Mouse (Mus musculus) B cell, adult 67 days (primary cell): ENCODE data around the gene Olfr769. TPM values are rescaled to one million over a fixed set of nuclear protein-coding genes. Genes with fewer than 3 reads are reported as not detected.

Experiments used
- total RNA-seq, 2 experiments: library from RNA; stranded (reverse); gene quantifications; 4 replicates each; pipeline ENCODE4 v1.2.4; 2023

Olfr769 gene
- not detected for total RNA-seq

DNA sequence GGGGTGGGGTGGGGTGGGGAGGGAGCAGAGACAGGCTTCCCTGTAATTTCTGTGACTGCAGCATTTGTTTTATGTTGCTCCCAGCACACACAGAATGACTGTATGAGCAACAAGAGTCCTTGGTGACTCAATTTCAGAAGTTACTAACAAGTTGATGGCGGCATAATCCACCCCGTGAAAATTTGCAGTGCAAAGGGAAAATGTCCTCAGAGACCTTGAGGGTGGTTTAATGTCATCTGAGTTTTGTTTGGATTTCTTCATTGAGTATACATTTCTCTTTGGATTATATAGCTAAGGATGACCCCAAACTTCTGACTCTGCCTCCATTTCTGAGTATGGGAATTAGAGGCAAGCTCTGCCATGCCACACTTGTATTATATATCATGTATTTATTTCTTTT is at the start of gene Olfr769:
Gene Olfr769, minus strand, starts transcription at position 101 of the 400 bp plus-strand sequence.

DNA sequence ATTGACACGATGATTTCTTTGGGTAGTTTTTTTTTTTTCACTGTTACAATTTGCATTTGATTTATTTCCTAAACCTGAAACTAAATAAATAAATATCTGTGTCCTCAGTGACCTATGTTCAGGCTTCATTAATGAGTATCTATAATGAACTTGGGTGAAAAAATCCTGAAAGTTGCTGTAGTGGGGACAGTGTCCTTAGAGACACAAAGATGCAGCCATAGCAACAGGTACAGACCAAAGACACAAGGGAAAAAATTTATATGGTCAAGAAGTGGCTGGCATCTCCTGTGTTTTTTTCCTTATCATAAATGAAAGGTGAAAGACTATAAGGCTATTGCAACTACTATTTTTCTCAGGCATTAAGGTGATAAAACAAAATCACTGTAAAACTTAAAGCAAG is 47.0 kb upstream of the Olfr769 start, which contains the start of gene Olfr771:
Gene Olfr771, minus strand, starts transcription at position 101 of the 400 bp plus-strand sequence.

DNA sequence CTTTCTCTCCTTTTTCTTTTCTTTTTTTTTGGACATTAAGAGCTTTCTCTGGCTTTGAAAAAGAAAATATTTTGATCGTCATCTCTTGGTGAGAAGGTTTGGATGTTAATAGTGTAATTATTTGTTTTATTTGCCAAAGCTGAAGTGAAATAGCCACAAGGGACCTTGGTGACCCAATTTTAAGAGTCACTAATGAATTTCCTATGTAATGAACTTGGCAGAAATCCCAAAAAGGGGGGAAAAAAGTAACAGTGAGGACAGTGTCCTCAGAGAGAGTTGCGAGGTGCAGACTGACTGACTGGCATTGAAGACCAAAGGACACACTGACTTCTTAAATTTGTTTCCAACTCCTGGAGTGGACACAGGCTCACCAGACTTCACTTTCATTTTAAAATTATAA is 21.2 kb upstream of the Olfr769 start, which contains the start of gene Olfr770:
Gene Olfr770, minus strand, starts transcription at position 101 of the 400 bp plus-strand sequence.

DNA sequence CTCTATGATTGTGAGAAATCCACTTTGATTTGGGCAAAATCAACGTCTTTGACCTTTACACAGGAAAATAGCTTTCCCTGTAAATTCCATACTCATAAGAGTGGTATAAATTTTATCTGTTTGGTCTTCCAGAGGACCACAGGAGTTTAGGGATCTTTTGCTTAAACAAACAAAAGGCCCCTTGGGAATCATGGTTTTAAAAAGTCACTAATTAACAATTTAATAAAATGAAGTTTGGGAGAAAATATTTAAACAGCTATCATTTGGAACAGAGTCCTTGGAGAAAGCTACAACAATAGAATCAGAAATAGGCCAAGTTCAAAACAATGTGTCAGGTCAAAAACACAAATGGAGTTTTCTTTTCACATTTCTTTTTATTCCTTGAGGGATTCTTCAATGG is 18.4 kb downstream of the Olfr769 start, which contains the start of gene Olfr768:
Gene Olfr768, minus strand, starts transcription at position 101 of the 400 bp plus-strand sequence.

DNA sequence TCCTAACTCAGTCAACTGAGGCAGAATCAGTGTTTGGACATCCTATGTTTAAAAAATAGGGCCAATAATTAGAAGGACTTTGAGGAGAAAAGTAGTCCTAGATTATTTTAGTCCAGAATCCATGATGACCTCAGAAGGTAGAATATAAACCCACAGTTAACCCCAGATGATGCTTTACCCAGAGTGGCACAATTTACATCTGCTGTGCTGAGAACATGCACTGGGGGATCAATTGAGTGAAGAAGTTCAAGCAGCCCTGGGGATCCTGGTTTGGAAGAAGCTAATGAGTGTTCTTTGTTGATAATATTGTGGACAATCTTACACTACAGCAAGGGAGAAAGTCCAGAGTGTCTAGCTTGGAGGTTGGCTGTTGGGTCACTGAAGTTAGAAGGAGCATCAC is 34.9 kb downstream of the Olfr769 start, which contains the start of gene Olfr767:
Gene Olfr767, minus strand, starts transcription at position 101 of the 400 bp plus-strand sequence.

DNA sequence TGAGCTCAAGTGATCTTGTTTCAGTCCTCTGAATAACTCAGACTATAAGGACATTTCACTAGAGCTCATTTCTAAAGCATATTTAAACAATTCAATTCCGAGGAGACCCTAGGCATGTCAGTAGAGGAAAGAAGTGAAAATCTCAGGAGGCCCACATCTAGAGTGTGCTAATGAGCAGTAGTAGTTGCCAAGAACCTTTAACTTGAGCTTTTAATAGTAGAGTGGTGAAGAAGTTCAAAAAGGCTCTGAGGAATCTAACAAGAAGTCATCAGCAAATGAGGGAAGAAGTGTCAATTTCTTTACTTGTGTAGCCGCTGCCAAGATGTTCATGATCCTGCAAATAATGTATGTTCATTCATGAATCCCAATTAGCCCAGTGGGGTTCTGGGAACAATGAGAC is 48.8 kb downstream of the Olfr769 start, which contains the start of gene Olfr766-ps1:
Gene Olfr766-ps1, minus strand, starts transcription at position 101 of the 400 bp plus-strand sequence.

Other genes starting within 250 kb of the Olfr769 start
- gene Gdf11, start 226.1 kb downstream of the Olfr769 start, total RNA-seq = 10 to 100 TPM; 53.2 to 61.2 TPM
- 1 to 10 TPM; 1.2 to 1.7 TPM for gene Cd63, start 216.9 kb downstream of the Olfr769 start, total RNA-seq
- gene Rdh5, start 195.0 kb downstream of the Olfr769 start, total RNA-seq = 1 to 10 TPM; 6.5 to 8.2 TPM
- gene Bloc1s1, start 193.8 kb downstream of the Olfr769 start, total RNA-seq = 10 to 100 TPM; 67.9 to 70.9 TPM
- under 1 TPM in 1 of 2 experiments, not detected in 1; 0.26 TPM for gene Itga7, start 184.0 kb downstream of the Olfr769 start, total RNA-seq
- not detected for gene Mettl7b, start 156.9 kb downstream of the Olfr769 start, total RNA-seq
- not detected for gene Olfr9, start 128.4 kb downstream of the Olfr769 start, total RNA-seq
- gene Olfr763, start 107.1 kb downstream of the Olfr769 start, total RNA-seq = not detected
- gene Olfr764-ps1, start 78.0 kb downstream of the Olfr769 start, total RNA-seq = not detected
- gene Olfr765, start 67.9 kb downstream of the Olfr769 start, total RNA-seq = not detected
- gene Olfr766-ps1, start 48.9 kb downstream of the Olfr769 start, total RNA-seq = not detected
- gene Olfr767, start 35.0 kb downstream of the Olfr769 start, total RNA-seq = not detected
- gene Olfr768, start 18.5 kb downstream of the Olfr769 start, total RNA-seq = not detected
- not detected for gene Olfr770, start 21.1 kb upstream of the Olfr769 start, total RNA-seq
- gene Olfr771, start 46.9 kb upstream of the Olfr769 start, total RNA-seq = not detected
- not detected for gene Olfr772, start 60.1 kb upstream of the Olfr769 start, total RNA-seq
- not detected for gene Olfr773, start 69.6 kb upstream of the Olfr769 start, total RNA-seq
- gene Olfr774, start 118.3 kb upstream of the Olfr769 start, total RNA-seq = not detected
- not detected for gene Olfr775, start 130.6 kb upstream of the Olfr769 start, total RNA-seq
- gene Olfr776, start 141.3 kb upstream of the Olfr769 start, total RNA-seq = not detected
- gene Olfr777, start 153.6 kb upstream of the Olfr769 start, total RNA-seq = not detected
- gene Olfr780, start 200.3 kb upstream of the Olfr769 start, total RNA-seq = not detected
- not detected for gene Olfr781, start 211.0 kb upstream of the Olfr769 start, total RNA-seq
- not detected for gene Olfr782, start 231.0 kb upstream of the Olfr769 start, total RNA-seq